Mouse (Mus musculus) cerebellum, postnatal 36 days (tissue): ENCODE measurements at regions not wholly inside any gene's neighbourhood (a gene's known extent, or its start where the extent isn't known, plus 50 kb on each side); places are given as distances from the start of the nearest gene placed in this dataset.
"Not testable (repeated sequence)": the region's sequence is repeated elsewhere in the genome, so short reads cannot be mapped to it uniquely, and the experiment has no call there.

Source experiments
- DNase-seq, 2 experiments: peaks; one replicate each; pipeline ENCODE4 v3.0.0; 2021 to 2022; ENCODE audit warnings: mixed read lengths in 2 of 2

GRCm38 (mm10) chr3:147824451-147824850 lies 972.3 kb downstream of the Ttll7 start:
- DNase-seq = no peak

- no peak for DNase-seq
Measured at GRCm38 (mm10) chr3:147814080-147814650, 962.0 kb downstream of the Ttll7 start.

GRCm38 (mm10) chr3:147802546-147802945 lies 950.4 kb downstream of the Ttll7 start:
- DNase-seq = no peak

- no peak for DNase-seq
Measured at GRCm38 (mm10) chr3:147796524-147796923, 944.4 kb downstream of the Ttll7 start.

- no peak for DNase-seq
Measured at GRCm38 (mm10) chr3:147795116-147795515, 942.9 kb downstream of the Ttll7 start.

- DNase-seq = no peak
Measured at GRCm38 (mm10) chr3:147786555-147786954, 934.4 kb downstream of the Ttll7 start.

- no peak for DNase-seq
Measured at GRCm38 (mm10) chr3:147750842-147751191, 898.6 kb downstream of the Ttll7 start.

GRCm38 (mm10) chr3:147749939-147750841 lies 898.0 kb downstream of the Ttll7 start:
- DNase-seq = no peak

GRCm38 (mm10) chr3:147749442-147749841 lies 897.3 kb downstream of the Ttll7 start:
- DNase-seq = no peak

GRCm38 (mm10) chr3:147736673-147737439 lies 884.7 kb downstream of the Ttll7 start:
- DNase-seq = no peak

GRCm38 (mm10) chr3:147716391-147716790 lies 864.2 kb downstream of the Ttll7 start:
- DNase-seq = no peak

- no peak for DNase-seq
Measured at GRCm38 (mm10) chr3:147707401-147707801, 855.2 kb downstream of the Ttll7 start.

- no peak for DNase-seq
Measured at GRCm38 (mm10) chr3:147683730-147684129, 831.6 kb downstream of the Ttll7 start.

GRCm38 (mm10) chr3:147680299-147680698 lies 828.1 kb downstream of the Ttll7 start:
- DNase-seq = no peak

GRCm38 (mm10) chr3:147662572-147662971 lies 810.4 kb downstream of the Ttll7 start:
- no peak for DNase-seq

- DNase-seq = no peak
Measured at GRCm38 (mm10) chr3:147652849-147653248, 800.7 kb downstream of the Ttll7 start.

GRCm38 (mm10) chr3:147635486-147635885 lies 783.3 kb downstream of the Ttll7 start:
- not testable (repeated sequence) for DNase-seq

- DNase-seq = no peak
Measured at GRCm38 (mm10) chr3:147631151-147631550, 779.0 kb downstream of the Ttll7 start.

GRCm38 (mm10) chr3:147583697-147584315 lies 731.6 kb downstream of the Ttll7 start:
- no peak for DNase-seq

- no peak for DNase-seq
Measured at GRCm38 (mm10) chr3:147571850-147572249, 719.7 kb downstream of the Ttll7 start.

GRCm38 (mm10) chr3:147545329-147546006 lies 693.3 kb downstream of the Ttll7 start:
- no peak for DNase-seq

- DNase-seq = no peak
Measured at GRCm38 (mm10) chr3:147542285-147542684, 690.1 kb downstream of the Ttll7 start.
